ENCODE assay signal across 10 mouse cellular contexts in genomic region chr1:59668871-59669270, GRCm38 (mm10). TPM values are rescaled to one million over a fixed set of nuclear protein-coding genes. Genes with fewer than 3 reads are reported as not detected.
DNase-seq lines count a peak whose midpoint lies in the region; ATAC-seq lines count a peak whose summit lies in the region.
"Had no signal": no experiment of that assay in that cellular context is flagged by ENCODE, and none has a peak within 500 bp of the region (broad histone marks: within the 10 kb centered on the region; RNA-seq: fewer than 3 reads in every experiment).

No protein-coding gene starts in this region.

- no peak for ATAC-seq in forebrain, embryonic 11.5 days (replicated peaks; ENCODE audit: low FRiP score)
- ATAC-seq in megakaryocyte, adult 5-6 weeks (ENCODE audit: poor library complexity, severe bottlenecking): no peak
- ATAC-seq in limb, embryonic 12.5 days (ENCODE audit: insufficient number of reproducible peaks, insufficient read depth, low FRiP score, low TSS enrichment, low read depth): no peak
- ATAC-seq in stomach, embryonic 16.5 days (ENCODE audit: insufficient read depth, low FRiP score): no peak

- no peak overlapping the region for H3K4me2 ChIP-seq in forebrain, embryonic 11.5 days (ENCODE audit: low read depth, low read length, severe bottlenecking)
- H3K4me2 ChIP-seq in limb, embryonic 12.5 days: peak overlapping the region; percentile 72
- peak overlapping the region; percentile 67 for H3K4me2 ChIP-seq in stomach, embryonic 16.5 days (ENCODE audit: low read depth, low read length)

- H3K4me1 ChIP-seq in forebrain, embryonic 10.5 days: peaks cover 23% of the 10 kb centered on the region
- 0 out of 2 replicates have a peak, but pooled peaks cover 4% of the 10 kb centered on the region for H3K4me1 ChIP-seq in forebrain, embryonic 11.5 days (replicated peaks; ENCODE audit: control insufficient read depth, insufficient read depth, low read length)
- peaks cover 51% of the 10 kb centered on the region for H3K4me1 ChIP-seq in megakaryocyte, embryonic 14.5 days
- peaks cover 14% of the 10 kb centered on the region for H3K4me1 ChIP-seq in limb, embryonic 12.5 days (replicated peaks)
- H3K4me1 ChIP-seq in stomach, embryonic 16.5 days (ENCODE audit: control insufficient read depth, insufficient read depth, low read length): peaks cover 7% of the 10 kb centered on the region

- H3K27me3 ChIP-seq in forebrain, embryonic 10.5 days (ENCODE audit: poor library complexity, severe bottlenecking): no peaks in the 10 kb centered on the region
- H3K27me3 ChIP-seq in forebrain, embryonic 11.5 days (ENCODE audit: control insufficient read depth, insufficient read depth, low read length): no peaks in the 10 kb centered on the region
- H3K27me3 ChIP-seq in megakaryocyte, embryonic 14.5 days (replicated peaks): no peaks in the 10 kb centered on the region
- H3K27me3 ChIP-seq in limb, embryonic 12.5 days: no peaks in the 10 kb centered on the region
- H3K27me3 ChIP-seq in stomach, embryonic 16.5 days (ENCODE audit: control insufficient read depth, insufficient read depth, low read length): no peaks in the 10 kb centered on the region

- H3K9ac ChIP-seq in forebrain, embryonic 11.5 days (ENCODE audit: low read length): no peak overlapping the region
- no peak overlapping the region for H3K9ac ChIP-seq in limb, embryonic 12.5 days (replicated peaks)
- H3K9ac ChIP-seq in stomach, embryonic 16.5 days (ENCODE audit: low read length): no peak overlapping the region

- WGBS in forebrain, embryonic 10.5 days: 85% methylated on average over 2 of the region's 2 CpGs
- WGBS in forebrain, embryonic 11.5 days: 89% methylated on average over 2 of the region's 2 CpGs
- 93% methylated on average over 2 of the region's 2 CpGs for WGBS in limb, embryonic 12.5 days
- WGBS in stomach, embryonic 16.5 days: 76% methylated on average over 2 of the region's 2 CpGs

- no peak for DNase-seq in forebrain, embryonic 10.5 days (ENCODE audit: extremely low spot score, low spot score)
- DNase-seq in forebrain, embryonic 11.5 days (ENCODE audit: low spot score): no peak
- DNase-seq in left cerebral cortex, adult 11 months (ENCODE audit: low spot score): no peak
- no peak for DNase-seq in spleen, adult 18-20 months
- DNase-seq: heart, adult 2 months; kidney, postnatal 14 days had no signal

- H3K27ac ChIP-seq in forebrain, embryonic 10.5 days: no peak overlapping the region
- H3K27ac ChIP-seq in forebrain, embryonic 11.5 days (ENCODE audit: low read depth, low read length): no peak overlapping the region
- H3K27ac ChIP-seq in limb, embryonic 12.5 days: no peak overlapping the region
- H3K27ac ChIP-seq in stomach, embryonic 16.5 days (ENCODE audit: low read length): no peak overlapping the region
- H3K27ac ChIP-seq: heart, adult 2 months had no signal

- no peaks in the 10 kb centered on the region for H3K9me3 ChIP-seq in forebrain, embryonic 10.5 days
- H3K9me3 ChIP-seq in forebrain, embryonic 11.5 days (ENCODE audit: control insufficient read depth, low read length): no peaks in the 10 kb centered on the region
- no peaks in the 10 kb centered on the region for H3K9me3 ChIP-seq in megakaryocyte, embryonic 14.5 days
- H3K9me3 ChIP-seq in limb, embryonic 12.5 days: no peaks in the 10 kb centered on the region
- no peaks in the 10 kb centered on the region for H3K9me3 ChIP-seq in stomach, embryonic 16.5 days (replicated peaks; ENCODE audit: control insufficient read depth, low read length)

- H3K4me3 ChIP-seq in forebrain, embryonic 10.5 days: peak overlapping the region; percentile 100
- H3K4me3 ChIP-seq in forebrain, embryonic 11.5 days (ENCODE audit: low read depth, low read length): no peak overlapping the region
- peak overlapping the region; percentile 62 for H3K4me3 ChIP-seq in megakaryocyte, embryonic 14.5 days (replicated peaks)
- no peak overlapping the region for H3K4me3 ChIP-seq in limb, embryonic 12.5 days (replicated peaks)
- H3K4me3 ChIP-seq in stomach, embryonic 16.5 days (replicated peaks; ENCODE audit: low read length): no peak overlapping the region

- H3K36me3 ChIP-seq in forebrain, embryonic 10.5 days (replicated peaks): peaks cover 16% of the 10 kb centered on the region
- H3K36me3 ChIP-seq in forebrain, embryonic 11.5 days (ENCODE audit: control insufficient read depth, insufficient read depth, low read length): no peaks in the 10 kb centered on the region
- peaks cover 16% of the 10 kb centered on the region for H3K36me3 ChIP-seq in megakaryocyte, embryonic 14.5 days (replicated peaks; ENCODE audit: low read length)
- 0 out of 2 replicates have a peak, but pooled peaks cover 3% of the 10 kb centered on the region for H3K36me3 ChIP-seq in limb, embryonic 12.5 days
- no peaks in the 10 kb centered on the region; the same call in 1 of the 2 replicates for H3K36me3 ChIP-seq in stomach, embryonic 16.5 days (ENCODE audit: control insufficient read depth, insufficient read depth, low read length)

RNA-seq across cellular contexts. Expression of gene Sumo1, which starts 1.8 kb away (rescaled TPM):
- polyA plus RNA-seq in forebrain, embryonic 10.5 days (2016; fragmentation: Nextera tagmentation; extraction: Ambion mirVana): 560 and 574 TPM in 2 replicates
- polyA plus RNA-seq in forebrain, embryonic 11.5 days (2014; fragmentation: Nextera tagmentation; extraction: Ambion mirVana): 507 and 560 TPM in 2 replicates
- 34.8 and 278 TPM in 2 replicates for polyA plus RNA-seq in megakaryocyte, embryonic 14.5 days (2012; ENCODE audit: insufficient read depth, low replicate concordance)
- 209 and 219 TPM in 2 replicates for total RNA-seq in megakaryocyte, adult 5-6 weeks (2015)
- total RNA-seq in megakaryocyte, adult 5-6 weeks (2017): 145 TPM in 2 replicates
- 527 and 531 TPM in 2 replicates for polyA plus RNA-seq in limb, embryonic 12.5 days (2016; fragmentation: Nextera tagmentation; extraction: Ambion mirVana)
- 272 and 320 TPM in 2 replicates for polyA plus RNA-seq in stomach, embryonic 16.5 days (2015; fragmentation: Nextera tagmentation; extraction: Ambion mirVana)

RNA-seq across cellular contexts. Expression of gene Nop58, which starts 15.9 kb away (rescaled TPM):
- polyA plus RNA-seq in forebrain, embryonic 10.5 days (2016; fragmentation: Nextera tagmentation; extraction: Ambion mirVana): 355 and 367 TPM in 2 replicates
- 283 and 311 TPM in 2 replicates for polyA plus RNA-seq in forebrain, embryonic 11.5 days (2014; fragmentation: Nextera tagmentation; extraction: Ambion mirVana)
- polyA plus RNA-seq in megakaryocyte, embryonic 14.5 days (2012; ENCODE audit: insufficient read depth, low replicate concordance): 30.2 and 51.7 TPM in 2 replicates
- 36.6 and 56.2 TPM in 2 replicates for total RNA-seq in megakaryocyte, adult 5-6 weeks (2015)
- total RNA-seq in megakaryocyte, adult 5-6 weeks (2017): 280 and 284 TPM in 2 replicates
- polyA plus RNA-seq in limb, embryonic 12.5 days (2016; fragmentation: Nextera tagmentation; extraction: Ambion mirVana): 275 and 303 TPM in 2 replicates
- polyA plus RNA-seq in stomach, embryonic 16.5 days (2015; fragmentation: Nextera tagmentation; extraction: Ambion mirVana): 207 and 232 TPM in 2 replicates

Comparison
In these comparisons a context has a peak if more than half of its experiments do, and no peak if none do; other contexts are left out.
1. H3K4me3 ChIP-seq: peak in forebrain, embryonic 10.5 days (single experiment) and megakaryocyte, embryonic 14.5 days (single experiment); none in forebrain, embryonic 11.5 days (single experiment), limb, embryonic 12.5 days (single experiment) and stomach, embryonic 16.5 days (single experiment).